Mouse (Mus musculus): ENCODE results near the gene 9130019O22Rik. TPM values are rescaled to one million over a fixed set of nuclear protein-coding genes. Genes with fewer than 3 reads are reported as not detected.
"Not testable (repeated sequence)": the region's sequence is repeated elsewhere in the genome, so short reads cannot be mapped to it uniquely, and the experiment has no call there.

Gene 9130019O22Rik
- total RNA-seq, 2 experiments from 2014 or later: 2.8 to 3.0 TPM

DNA sequence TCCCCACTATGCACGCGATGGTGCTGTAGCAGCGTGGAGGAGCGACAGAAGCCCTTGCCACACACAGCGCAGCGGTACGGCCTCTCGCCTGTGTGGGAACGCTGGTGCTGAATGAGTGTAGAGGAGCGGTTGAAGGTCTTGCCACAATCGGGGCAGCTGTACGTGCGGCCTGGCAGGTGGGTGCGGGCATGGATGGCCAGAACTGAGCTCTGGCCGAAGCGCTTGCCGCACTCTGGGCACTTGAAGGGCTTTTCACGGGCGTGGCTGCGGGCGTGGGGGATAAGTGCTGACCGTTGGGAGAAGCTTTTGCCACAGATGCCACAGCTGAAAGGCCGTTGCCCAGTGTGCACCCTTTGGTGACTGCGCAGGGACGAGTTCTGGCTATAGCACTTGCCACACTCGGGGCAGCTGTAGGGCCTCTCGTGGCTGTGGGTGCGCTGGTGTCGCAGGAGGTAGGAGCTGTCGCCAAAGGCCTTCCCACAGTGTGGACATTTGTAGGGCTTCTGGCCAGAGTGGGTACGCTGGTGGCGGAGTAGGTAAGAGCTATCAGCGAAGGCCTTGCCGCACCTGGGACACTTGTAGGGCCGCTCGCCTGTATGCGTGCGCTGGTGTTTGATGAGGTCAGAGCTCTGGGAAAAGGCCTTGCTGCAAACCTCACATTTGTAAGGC lies 43.5 kb downstream of the 9130019O22Rik start:
- DNase-seq: no peak
- intact Hi-C loops (cut with DNase I): no loop called here

DNA sequence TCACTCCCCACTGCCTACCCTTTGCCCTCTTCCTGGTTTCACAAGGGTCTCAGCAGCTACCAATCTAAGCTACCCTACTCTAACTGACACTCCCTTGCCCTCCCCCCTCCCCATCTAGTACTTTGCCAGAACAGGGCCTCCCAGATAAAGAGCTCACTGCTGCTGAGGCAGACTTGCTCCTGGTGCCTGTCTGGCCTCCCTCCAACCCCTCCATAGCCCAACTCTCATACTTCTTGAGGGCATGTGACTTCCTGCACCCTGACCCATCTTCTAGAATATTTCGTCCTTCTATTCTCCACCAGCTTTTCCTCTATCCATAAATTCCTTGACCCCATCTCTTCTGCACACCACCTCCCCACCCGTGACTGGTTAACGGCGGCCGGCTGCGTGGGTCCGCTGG lies 44.1 kb downstream of the 9130019O22Rik start:
- intact Hi-C loops (cut with DNase I): no loop called here
- DNase-seq: no peak

DNA sequence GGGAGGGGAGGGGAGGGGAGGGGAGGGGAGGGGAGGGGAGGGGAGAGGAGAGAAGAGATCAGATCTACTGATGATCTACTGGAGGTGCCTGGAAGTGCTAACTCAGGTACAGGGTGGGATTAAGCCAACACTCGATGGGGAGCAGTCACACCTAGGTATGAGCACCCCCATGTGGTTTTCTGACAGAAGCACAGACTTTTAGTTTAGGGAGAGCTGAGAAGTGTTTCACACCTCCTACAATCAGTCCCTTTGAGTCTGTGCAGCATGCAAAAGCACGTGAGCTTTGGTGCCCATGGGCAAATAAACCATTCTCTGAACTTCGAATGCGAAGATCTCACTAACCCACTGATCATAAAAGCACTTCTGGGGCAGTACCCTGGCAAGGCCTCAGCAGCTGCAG lies 44.6 kb downstream of the 9130019O22Rik start:
- intact Hi-C loops (cut with DNase I): no loop called here
- no peak for DNase-seq

DNA sequence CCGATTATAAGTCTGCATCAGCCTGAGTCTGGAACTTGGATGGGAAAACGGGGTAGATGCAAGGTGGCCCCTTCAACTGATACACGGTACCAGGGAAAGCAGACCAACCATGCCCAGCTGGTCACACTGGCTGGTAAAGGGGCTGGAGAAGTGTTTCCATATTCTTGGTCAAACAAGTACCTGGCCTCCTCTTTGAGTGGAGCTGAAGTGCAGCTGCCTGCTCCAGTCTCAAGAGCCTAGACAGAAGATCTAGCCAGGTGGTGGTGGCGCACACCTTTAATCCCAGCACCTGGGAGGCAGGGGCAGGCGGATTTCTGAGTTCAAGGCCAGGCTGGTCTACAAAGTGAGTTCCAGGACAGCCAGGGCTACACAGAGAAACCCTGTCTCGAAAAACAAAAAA lies 45.1 kb downstream of the 9130019O22Rik start:
- DNase-seq; intact Hi-C loops (cut with DNase I): not testable (repeated sequence)

DNA sequence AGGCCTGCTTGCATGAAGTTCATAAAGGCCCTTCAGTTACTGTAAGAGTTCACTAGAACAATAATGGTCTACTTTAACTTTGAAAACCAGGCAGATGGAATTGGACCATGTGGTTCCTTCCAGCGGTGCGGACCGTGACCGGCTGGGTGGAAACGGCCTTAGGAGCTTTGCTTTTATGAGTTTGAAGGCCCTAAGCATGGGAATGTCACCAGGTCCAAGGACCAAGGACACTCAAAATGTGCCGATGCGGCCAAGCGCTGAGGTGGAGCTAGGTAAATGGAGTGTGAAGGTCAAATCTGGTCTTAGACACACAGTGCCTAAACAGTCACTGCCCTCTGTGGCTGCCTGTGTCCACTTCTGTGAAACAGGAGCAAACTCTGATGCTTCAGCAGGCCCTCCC lies 45.6 kb downstream of the 9130019O22Rik start:
- no peak for DNase-seq
- intact Hi-C loops (cut with DNase I): no loop called here

DNA sequence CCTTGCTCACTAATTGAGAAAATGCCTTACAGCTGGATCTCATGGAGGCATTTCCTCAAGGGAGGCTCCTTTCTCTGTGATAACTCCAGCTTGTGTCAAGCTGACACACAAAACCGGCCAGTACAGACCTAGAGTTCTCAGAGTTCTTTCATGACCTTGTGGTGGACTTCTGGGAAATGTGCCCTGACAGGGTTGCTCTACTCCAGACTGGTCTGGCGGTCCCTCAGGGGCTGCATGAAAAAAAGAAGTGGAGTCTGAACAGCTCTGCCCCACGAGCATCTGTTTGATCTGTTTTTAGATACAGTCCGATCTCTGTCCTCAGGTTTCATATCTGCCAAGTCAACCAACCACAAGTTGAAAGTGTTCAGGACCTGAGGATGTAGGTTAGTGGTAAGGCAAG lies 49.3 kb downstream of the 9130019O22Rik start:
- DNase-seq: no peak

DNA sequence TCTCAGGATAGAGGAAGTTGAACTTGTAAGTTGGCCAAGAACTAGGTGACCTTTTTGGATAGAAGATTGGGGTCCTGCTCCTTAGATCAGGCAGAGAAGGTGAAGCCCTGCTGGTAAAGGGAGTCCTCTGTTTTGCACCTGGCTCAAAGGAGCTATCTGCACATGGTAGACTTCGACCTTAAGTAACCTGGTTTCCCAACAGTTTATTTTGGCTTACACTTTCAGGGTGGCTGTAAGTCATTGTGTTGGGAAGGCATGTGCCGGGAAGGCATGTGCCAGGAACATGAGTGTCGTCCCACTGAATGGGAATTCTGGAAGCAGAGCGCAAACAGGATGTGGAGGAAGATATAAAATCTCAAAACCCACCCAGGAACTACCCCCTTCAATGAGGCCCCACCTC lies 51.4 kb downstream of the 9130019O22Rik start:
- intact Hi-C loops (cut with DNase I): no loop called here
- DNase-seq: no peak

More for the DNA sequence above, 49.3 kb downstream of the 9130019O22Rik start:
- intact Hi-C loops (cut with DNase I): no loop called here

DNA sequence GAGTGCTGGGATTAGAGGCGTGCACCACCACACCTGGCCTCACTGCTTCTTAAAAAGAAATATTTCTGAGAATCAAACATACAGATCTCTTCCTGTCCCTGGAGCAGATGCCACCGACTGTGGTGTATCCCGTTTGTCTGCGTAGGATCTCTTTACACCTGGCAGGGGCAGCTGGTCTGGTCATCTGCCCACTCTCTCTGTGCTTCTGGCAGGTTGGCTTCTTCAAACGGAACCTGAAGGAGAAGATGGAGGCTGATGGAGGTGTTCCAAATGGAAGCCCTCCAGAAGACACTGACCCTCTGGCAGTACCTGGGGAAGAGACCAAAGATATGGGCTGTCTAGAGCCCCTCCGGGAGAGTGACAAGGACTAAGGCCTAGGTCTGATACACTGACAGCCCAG lies 53.7 kb downstream of the 9130019O22Rik start:
- DNase-seq: no peak
- intact Hi-C loops (cut with DNase I): no loop called here

Other genes starting within 250 kb of the 9130019O22Rik start
- under 1 TPM; 0.22 to 0.74 TPM for gene Spn, start 249.3 kb downstream of the 9130019O22Rik start, total RNA-seq (2021)
- 10 to 100 TPM; 65.8 to 78.8 TPM for gene Cd2bp2, start 191.1 kb downstream of the 9130019O22Rik start, total RNA-seq (2021)
- 10 to 100 TPM; 73.8 to 78.8 TPM for gene Tbc1d10b, start 178.7 kb downstream of the 9130019O22Rik start, total RNA-seq (2021)
- gene Mylpf, start 178.3 kb downstream of the 9130019O22Rik start, total RNA-seq (2021): 1 to 10 TPM in 1 of 2 experiments, not detected in 1; 1.2 TPM
- gene Zfp553, start 154.1 kb downstream of the 9130019O22Rik start, total RNA-seq (2021): 10 to 100 TPM; 28.4 to 28.8 TPM
- gene Sept1, start 154.0 kb downstream of the 9130019O22Rik start, total RNA-seq (2021): 1 to 10 TPM; 7.9 to 8.8 TPM
- gene Zfp771, start 142.9 kb downstream of the 9130019O22Rik start, total RNA-seq (2021): 10 to 100 TPM; 54.9 to 64.5 TPM
- 10 to 100 TPM; 49.8 to 63.1 TPM for gene Dctpp1, start 126.5 kb downstream of the 9130019O22Rik start, total RNA-seq (2021)
- gene Sephs2, start 113.1 kb downstream of the 9130019O22Rik start, total RNA-seq (2021): 10 to 100 TPM; 42.6 to 42.9 TPM
- 1 to 10 TPM; 1.2 to 1.6 TPM for gene Itgal, start 90.9 kb downstream of the 9130019O22Rik start, total RNA-seq (2021)
- 10 to 100 TPM; 20.3 to 22.0 TPM for gene Zfp768, start 41.6 kb downstream of the 9130019O22Rik start, total RNA-seq (2021)
- 1 to 10 TPM; 7.9 to 8.9 TPM for gene Zfp747, start 11.1 kb downstream of the 9130019O22Rik start, total RNA-seq (2021)
- 1 to 10 TPM; 4.6 to 7.6 TPM for gene E430018J23Rik, start 6.5 kb upstream of the 9130019O22Rik start, total RNA-seq (2021)
- gene Zfp764, start 19.7 kb upstream of the 9130019O22Rik start, total RNA-seq (2021): 1 to 10 TPM; 4.3 to 4.4 TPM
- gene Zfp688, start 34.9 kb upstream of the 9130019O22Rik start, total RNA-seq (2021): 10 to 100 TPM; 11.3 to 12.6 TPM
- gene Zfp689, start 62.0 kb upstream of the 9130019O22Rik start, total RNA-seq (2021): 1 to 10 TPM; 9.5 to 9.7 TPM
- 10 to 100 TPM; 35.4 to 35.6 TPM for gene Prr14, start 72.4 kb upstream of the 9130019O22Rik start, total RNA-seq (2021)
- gene Fbrs, start 92.0 kb upstream of the 9130019O22Rik start, total RNA-seq (2021): 10 to 100 TPM; 70.8 to 71.2 TPM
- 100 to 1,000 TPM; 113 to 128 TPM for gene Srcap, start 124.8 kb upstream of the 9130019O22Rik start, total RNA-seq (2021)
- gene Gm42715, start 132.4 kb upstream of the 9130019O22Rik start, total RNA-seq (2021): 10 to 100 TPM; 14.5 to 14.6 TPM
- 1 to 10 TPM; 6.9 to 9.3 TPM for gene Tmem265, start 174.2 kb upstream of the 9130019O22Rik start, total RNA-seq (2021)
- gene Phkg2, start 186.2 kb upstream of the 9130019O22Rik start, total RNA-seq (2021): 10 to 100 TPM; 69.5 to 70.1 TPM
- 1 to 10 TPM; 7.0 to 7.8 TPM for gene Ccdc189, start 201.4 kb upstream of the 9130019O22Rik start, total RNA-seq (2021)
- gene Rnf40, start 201.6 kb upstream of the 9130019O22Rik start, total RNA-seq (2021): 10 to 100 TPM; 75.1 to 82.6 TPM
- gene Zfp629, start 228.6 kb upstream of the 9130019O22Rik start, total RNA-seq (2021): 10 to 100 TPM; 31.5 to 33.4 TPM